Comparison of ENCODE assay signal across 7 mouse cellular contexts in genomic region chr10:110952937-110953451, GRCm38 (mm10). TPM values are rescaled to one million over a fixed set of nuclear protein-coding genes. Genes with fewer than 3 reads are reported as not detected.
DNase-seq lines count a peak whose midpoint lies in the region; ATAC-seq lines count a peak whose summit lies in the region.

No protein-coding gene starts in this region.

- ATAC-seq in midbrain, embryonic 15.5 days (replicated peaks) = peak; percentile 50; the same call in 1 of the 2 replicates
- ATAC-seq in midbrain, embryonic 13.5 days = no peak
- ATAC-seq in heart, embryonic 12.5 days (ENCODE audit: insufficient number of reproducible peaks, low FRiP score) = peak; percentile 57; the same call in 1 of the 2 replicates
- no peak for ATAC-seq in monocyte, adult 5-6 weeks (replicated peaks; ENCODE audit: insufficient number of reproducible peaks, low FRiP score, low TSS enrichment, poor library complexity, severe bottlenecking)

- WGBS in midbrain, embryonic 15.5 days = 77% methylated on average over 9 of the region's 9 CpGs
- 87% methylated on average over 9 of the region's 9 CpGs for WGBS in midbrain, embryonic 13.5 days
- 67% methylated on average over 9 of the region's 9 CpGs for WGBS in heart, embryonic 12.5 days

- H3K27me3 ChIP-seq in midbrain, embryonic 15.5 days (replicated peaks) = no peaks in the 10 kb centered on the region
- no peaks in the 10 kb centered on the region for H3K27me3 ChIP-seq in midbrain, embryonic 13.5 days
- no peaks in the 10 kb centered on the region for H3K27me3 ChIP-seq in heart, embryonic 12.5 days (replicated peaks)

- H3K4me2 ChIP-seq in midbrain, embryonic 15.5 days = no peak overlapping the region
- H3K4me2 ChIP-seq in midbrain, embryonic 13.5 days (replicated peaks) = no peak overlapping the region
- no peak overlapping the region for H3K4me2 ChIP-seq in heart, embryonic 12.5 days

- no peak overlapping the region for H3K9ac ChIP-seq in midbrain, embryonic 15.5 days
- H3K9ac ChIP-seq in midbrain, embryonic 13.5 days (replicated peaks) = no peak overlapping the region
- H3K9ac ChIP-seq in heart, embryonic 12.5 days = no peak overlapping the region

- H3K4me3 ChIP-seq in midbrain, embryonic 15.5 days = no peak overlapping the region
- no peak overlapping the region for H3K4me3 ChIP-seq in midbrain, embryonic 13.5 days (replicated peaks)
- H3K4me3 ChIP-seq in brown adipose tissue, adult 24 weeks (ENCODE audit: insufficient read depth, low read depth, low read length) = no peak overlapping the region
- no peak overlapping the region for H3K4me3 ChIP-seq in heart, embryonic 12.5 days

- H3K4me1 ChIP-seq in midbrain, embryonic 15.5 days = no peaks in the 10 kb centered on the region
- H3K4me1 ChIP-seq in midbrain, embryonic 13.5 days (replicated peaks) = no peaks in the 10 kb centered on the region
- H3K4me1 ChIP-seq in brown adipose tissue, adult 24 weeks (ENCODE audit: control insufficient read depth, insufficient read depth, insufficient read length, low read length) = no peaks in the 10 kb centered on the region
- H3K4me1 ChIP-seq in heart, embryonic 12.5 days (replicated peaks) = peaks cover 7% of the 10 kb centered on the region

- H3K9me3 ChIP-seq in midbrain, embryonic 15.5 days = no peaks in the 10 kb centered on the region
- no peaks in the 10 kb centered on the region for H3K9me3 ChIP-seq in midbrain, embryonic 13.5 days
- no peaks in the 10 kb centered on the region for H3K9me3 ChIP-seq in heart, embryonic 12.5 days (replicated peaks)

- 0 out of 2 replicates have a peak overlapping the region, but pooled peaks have one; percentile 15 for H3K27ac ChIP-seq in midbrain, embryonic 15.5 days
- H3K27ac ChIP-seq in midbrain, embryonic 13.5 days = no peak overlapping the region
- peak overlapping the region; percentile 98 for H3K27ac ChIP-seq in brown adipose tissue, adult 24 weeks (replicated peaks; ENCODE audit: low read depth, low read length)
- peak overlapping the region; percentile 75 for H3K27ac ChIP-seq in heart, embryonic 12.5 days (ENCODE audit: poor library complexity, severe bottlenecking)

- H3K36me3 ChIP-seq in midbrain, embryonic 15.5 days (replicated peaks) = peaks cover 5% of the 10 kb centered on the region
- H3K36me3 ChIP-seq in midbrain, embryonic 13.5 days = peaks cover 38% of the 10 kb centered on the region
- peaks cover 36% of the 10 kb centered on the region for H3K36me3 ChIP-seq in heart, embryonic 12.5 days

- peak; percentile 89 for DNase-seq in kidney, postnatal 10 days
- peak; percentile 79 for DNase-seq in lung, postnatal 25 days (ENCODE audit: low spot score)

RNA-seq across cellular contexts. Expression of gene Csrp2, which starts 33.4 kb away (rescaled TPM):
- 109 and 111 TPM in 2 replicates for polyA plus RNA-seq in midbrain, embryonic 15.5 days (2015; fragmentation: Nextera tagmentation; extraction: Ambion mirVana)
- polyA plus RNA-seq in midbrain, embryonic 13.5 days (2015; fragmentation: Nextera tagmentation; extraction: Ambion mirVana) = 94.3 and 128 TPM in 2 replicates
- 83.0 and 104 TPM in 2 replicates for polyA plus RNA-seq in brown adipose tissue, adult 24 weeks (2012; ENCODE audit: insufficient read depth, insufficient read length, missing spikeins)
- polyA plus RNA-seq in heart, embryonic 12.5 days (2016; fragmentation: Nextera tagmentation; extraction: Ambion mirVana) = 351 and 398 TPM in 2 replicates
- 22.0 to 38.3 TPM (median 35.8 TPM) in 3 replicates for total RNA-seq in monocyte, adult 5-6 weeks (2017)

RNA-seq across cellular contexts. Expression of gene Zdhhc17, which starts 56.9 kb away (rescaled TPM):
- polyA plus RNA-seq in midbrain, embryonic 15.5 days (2015; fragmentation: Nextera tagmentation; extraction: Ambion mirVana) = 57.4 and 64.0 TPM in 2 replicates
- 56.4 and 58.7 TPM in 2 replicates for polyA plus RNA-seq in midbrain, embryonic 13.5 days (2015; fragmentation: Nextera tagmentation; extraction: Ambion mirVana)
- 10.1 and 14.5 TPM in 2 replicates for polyA plus RNA-seq in brown adipose tissue, adult 24 weeks (2012; ENCODE audit: insufficient read depth, insufficient read length, missing spikeins)
- polyA plus RNA-seq in heart, embryonic 12.5 days (2016; fragmentation: Nextera tagmentation; extraction: Ambion mirVana) = 17.9 and 21.0 TPM in 2 replicates
- 20.4 to 41.9 TPM (median 29.2 TPM) in 3 replicates for total RNA-seq in monocyte, adult 5-6 weeks (2017)

Comparison
In these comparisons a context has a peak if more than half of its experiments do, and no peak if none do; other contexts are left out.
1. ATAC-seq: peak in midbrain, embryonic 15.5 days (single experiment) and heart, embryonic 12.5 days (single experiment); none in midbrain, embryonic 13.5 days (single experiment) and monocyte, adult 5-6 weeks (single experiment).